Mouse (Mus musculus): ENCODE results near the gene Phospho2. TPM values are rescaled to one million over a fixed set of nuclear protein-coding genes. Genes with fewer than 3 reads are reported as not detected.
A peak's percentile ranks its signal among the peaks of the same experiment; 100 is the strongest.

Gene Phospho2
- polyA plus RNA-seq, 1 experiment from 2014 or later: 39.1 TPM

DNA sequence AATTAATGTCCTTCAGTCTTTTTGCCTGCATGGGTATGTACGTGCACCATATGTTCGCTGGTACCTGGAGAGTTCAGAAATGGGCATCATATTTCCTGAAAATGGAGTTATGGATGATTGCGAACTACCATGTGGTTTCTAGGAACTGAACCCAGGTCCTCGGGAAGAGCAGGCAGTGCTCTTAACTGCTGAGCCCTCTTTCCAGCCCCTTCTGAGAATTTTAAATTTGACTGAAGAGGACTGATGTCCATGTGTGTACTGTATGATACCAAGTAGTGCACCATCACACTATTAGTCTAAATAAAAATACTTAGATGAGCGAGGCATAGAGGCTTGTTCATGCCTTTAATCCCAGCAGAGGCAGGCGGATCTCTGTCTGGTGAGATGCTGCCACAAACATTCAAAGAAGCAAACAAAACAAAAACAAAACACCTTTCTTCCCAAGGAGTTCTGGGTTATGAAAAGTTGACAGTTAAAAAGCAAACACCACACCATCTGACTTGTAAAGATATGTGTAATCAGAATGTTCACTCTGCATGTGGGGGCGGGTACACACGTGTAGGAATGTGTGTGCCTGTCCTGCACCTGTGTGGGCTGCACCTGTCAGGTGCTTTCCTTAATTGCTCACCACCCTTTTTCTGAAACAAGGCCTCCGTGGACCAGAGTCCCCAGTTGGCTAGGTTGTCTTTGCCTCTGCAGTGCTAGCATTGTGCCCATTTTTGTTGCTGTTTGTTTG lies 29.1 kb downstream of the Phospho2 start:
- H3K27ac ChIP-seq (ENCODE audit: low read depth, low read length): no peak overlapping the region
- H3K9me3 ChIP-seq (ENCODE audit: control insufficient read depth, low read length): no peaks in the 10 kb centered on the region
- H3K36me3 ChIP-seq (ENCODE audit: control insufficient read depth, insufficient read depth, low read length): no peaks in the 10 kb centered on the region
- H3K9ac ChIP-seq (ENCODE audit: low read length): no peak overlapping the region
- DNase-seq (ENCODE audit: low spot score): no peak
- no peak for ATAC-seq (replicated peaks; ENCODE audit: low FRiP score)
- 82% methylated on average over 9 of the region's 9 CpGs for WGBS
- no peaks in the 10 kb centered on the region for H3K27me3 ChIP-seq (ENCODE audit: control insufficient read depth, insufficient read depth, low read length)
- no peaks in the 10 kb centered on the region; the same call in 1 of the 2 replicates for H3K4me1 ChIP-seq (replicated peaks; ENCODE audit: control insufficient read depth, insufficient read depth, low read length)
- H3K4me3 ChIP-seq (ENCODE audit: low read depth, low read length): no peak overlapping the region
- H3K4me2 ChIP-seq (ENCODE audit: low read depth, low read length, severe bottlenecking): no peak overlapping the region

- no peak overlapping the region for H3K27ac ChIP-seq (ENCODE audit: low read depth, low read length)
- WGBS: 86% methylated on average over 1 of the region's 1 CpGs
- H3K4me1 ChIP-seq (replicated peaks; ENCODE audit: control insufficient read depth, insufficient read depth, low read length): no peaks in the 10 kb centered on the region; the same call in 1 of the 2 replicates
- H3K27me3 ChIP-seq (ENCODE audit: control insufficient read depth, insufficient read depth, low read length): no peaks in the 10 kb centered on the region
- no peaks in the 10 kb centered on the region for H3K36me3 ChIP-seq (ENCODE audit: control insufficient read depth, insufficient read depth, low read length)
- H3K9me3 ChIP-seq (ENCODE audit: control insufficient read depth, low read length): no peaks in the 10 kb centered on the region
- H3K4me3 ChIP-seq (ENCODE audit: low read depth, low read length): no peak overlapping the region
- DNase-seq (ENCODE audit: low spot score) (no peak), ATAC-seq (replicated peaks; ENCODE audit: low FRiP score) (no peak)
- H3K9ac ChIP-seq (ENCODE audit: low read length): no peak overlapping the region
- H3K4me2 ChIP-seq (ENCODE audit: low read depth, low read length, severe bottlenecking): no peak overlapping the region
These were observed 30.8 kb downstream of the Phospho2 start for GRCm38 (mm10) chr2:69820201-69820600.

- Histone ChIP-seq H3K9me3 (ENCODE audit: control insufficient read depth, low read length) (no peaks in the 10 kb centered on the region), H3K9ac (ENCODE audit: low read length) (peak within 1 kb of the TSS; percentile 97), H3K27me3 (ENCODE audit: control insufficient read depth, insufficient read depth, low read length) (no peaks in the 10 kb centered on the region), H3K27ac (ENCODE audit: low read depth, low read length) (peak within 1 kb of the TSS; percentile 80), H3K36me3 (ENCODE audit: control insufficient read depth, insufficient read depth, low read length) (no peaks in the 10 kb centered on the region), H3K4me2 (ENCODE audit: low read depth, low read length, severe bottlenecking) (peak within 1 kb of the TSS; percentile 81), H3K4me3 (ENCODE audit: low read depth, low read length) (peak within 1 kb of the TSS; percentile 81), H3K4me1 (replicated peaks; ENCODE audit: control insufficient read depth, insufficient read depth, low read length) (no peaks in the 10 kb centered on the region; the same call in 1 of the 2 replicates)
- no peak for ATAC-seq (replicated peaks; ENCODE audit: low FRiP score)
- peak; percentile 55 for DNase-seq (ENCODE audit: low spot score)
- WGBS: 23% methylated on average over 8 of the region's 8 CpGs
These were observed 32.3 kb downstream of the Phospho2 start, which contains the start of gene Klhl23 for GRCm38 (mm10) chr2:69821711-69822110. Klhl23 (plus strand) TSS chr2:69821944.

GRCm38 (mm10) chr2:69822361-69823128 lies 33.1 kb downstream of the Phospho2 start:
- no peaks in the 10 kb centered on the region for H3K27me3 ChIP-seq (ENCODE audit: control insufficient read depth, insufficient read depth, low read length)
- H3K4me3 ChIP-seq (ENCODE audit: low read depth, low read length): peak overlapping the region; percentile 81
- no peaks in the 10 kb centered on the region for H3K36me3 ChIP-seq (ENCODE audit: control insufficient read depth, insufficient read depth, low read length)
- H3K9me3 ChIP-seq (ENCODE audit: control insufficient read depth, low read length): no peaks in the 10 kb centered on the region
- under 1% methylated on average over 67 of the region's 80 CpGs for WGBS
- peak overlapping the region; percentile 97 for H3K9ac ChIP-seq (ENCODE audit: low read length)
- no peaks in the 10 kb centered on the region; the same call in 1 of the 2 replicates for H3K4me1 ChIP-seq (replicated peaks; ENCODE audit: control insufficient read depth, insufficient read depth, low read length)
- H3K4me2 ChIP-seq (ENCODE audit: low read depth, low read length, severe bottlenecking): peak overlapping the region; percentile 81
- peak overlapping the region; percentile 80 for H3K27ac ChIP-seq (ENCODE audit: low read depth, low read length)
- ATAC-seq (replicated peaks; ENCODE audit: low FRiP score): peak; percentile 83
- DNase-seq (ENCODE audit: low spot score): peak; percentile 85

DNA sequence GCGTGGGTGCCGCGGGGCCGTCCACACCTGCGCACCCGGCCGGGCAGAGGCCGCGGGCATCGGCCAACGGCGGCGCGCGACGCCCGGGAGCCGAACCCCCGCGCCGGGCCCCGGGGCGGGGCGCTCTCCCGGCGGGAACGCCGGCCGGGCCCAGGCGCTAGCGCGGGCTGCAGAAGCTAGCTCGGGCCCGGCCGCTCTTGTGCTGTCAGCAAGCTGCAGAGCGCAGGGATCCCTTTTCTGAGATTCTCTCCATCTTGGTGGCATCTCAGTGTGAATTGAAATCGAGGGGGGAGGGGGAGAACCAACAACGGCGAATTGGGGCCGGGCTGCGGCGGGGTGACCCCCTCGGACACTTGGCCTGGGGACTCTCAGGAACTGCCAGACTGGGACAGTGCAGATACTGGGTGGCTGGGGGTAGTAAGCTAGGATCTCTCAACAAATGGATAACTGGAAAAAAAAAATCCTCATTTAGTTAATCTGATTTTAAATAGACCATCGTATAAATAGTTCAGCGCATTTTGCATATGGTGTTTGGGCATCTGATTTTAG lies 33.8 kb downstream of the Phospho2 start:
- peak overlapping the region; percentile 97 for H3K9ac ChIP-seq (ENCODE audit: low read length)
- H3K4me1 ChIP-seq (replicated peaks; ENCODE audit: control insufficient read depth, insufficient read depth, low read length): no peaks in the 10 kb centered on the region; the same call in 1 of the 2 replicates
- ATAC-seq (replicated peaks; ENCODE audit: low FRiP score) (peak; percentile 83), DNase-seq (ENCODE audit: low spot score) (peak; percentile 80)
- H3K4me2 ChIP-seq (ENCODE audit: low read depth, low read length, severe bottlenecking): peak overlapping the region; percentile 81
- peak overlapping the region; percentile 80 for H3K27ac ChIP-seq (ENCODE audit: low read depth, low read length)
- WGBS: 2% methylated on average over 45 of the region's 45 CpGs
- H3K36me3 ChIP-seq (ENCODE audit: control insufficient read depth, insufficient read depth, low read length): no peaks in the 10 kb centered on the region
- H3K4me3 ChIP-seq (ENCODE audit: low read depth, low read length): peak overlapping the region; percentile 81
- no peaks in the 10 kb centered on the region for H3K9me3 ChIP-seq (ENCODE audit: control insufficient read depth, low read length)
- no peaks in the 10 kb centered on the region for H3K27me3 ChIP-seq (ENCODE audit: control insufficient read depth, insufficient read depth, low read length)

DNA sequence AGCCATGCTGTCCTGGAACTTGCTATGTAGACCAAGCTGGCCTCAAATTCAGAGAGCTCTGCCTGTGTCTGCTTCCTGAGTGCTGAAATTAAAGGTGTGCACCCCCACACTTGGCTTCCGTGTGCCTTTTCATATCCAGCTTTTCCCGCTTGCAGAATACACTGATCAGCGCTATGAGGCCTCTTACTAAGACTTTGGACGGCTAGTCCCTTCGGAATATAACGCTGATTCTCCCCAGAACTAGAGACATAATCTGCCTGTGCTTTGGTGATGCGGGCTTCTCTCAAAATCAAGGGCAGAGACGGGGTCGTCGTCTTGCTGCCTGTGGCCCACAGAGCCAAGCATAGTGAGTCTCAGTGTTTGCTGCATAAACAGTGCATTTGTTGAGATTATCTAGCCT lies 36.5 kb downstream of the Phospho2 start:
- 85% methylated on average over 10 of the region's 10 CpGs for WGBS
- H3K9me3 ChIP-seq (ENCODE audit: control insufficient read depth, low read length): no peaks in the 10 kb centered on the region
- H3K27ac ChIP-seq (ENCODE audit: low read depth, low read length): no peak overlapping the region
- no peaks in the 10 kb centered on the region for H3K27me3 ChIP-seq (ENCODE audit: control insufficient read depth, insufficient read depth, low read length)
- H3K9ac ChIP-seq (ENCODE audit: low read length): no peak overlapping the region
- H3K4me1 ChIP-seq (replicated peaks; ENCODE audit: control insufficient read depth, insufficient read depth, low read length): no peaks in the 10 kb centered on the region; the same call in 1 of the 2 replicates
- no peak overlapping the region for H3K4me2 ChIP-seq (ENCODE audit: low read depth, low read length, severe bottlenecking)
- no peak for ATAC-seq (replicated peaks; ENCODE audit: low FRiP score)
- H3K36me3 ChIP-seq (ENCODE audit: control insufficient read depth, insufficient read depth, low read length): no peaks in the 10 kb centered on the region
- H3K4me3 ChIP-seq (ENCODE audit: low read depth, low read length): no peak overlapping the region
- no peak for DNase-seq (ENCODE audit: low spot score)

GRCm38 (mm10) chr2:69826380-69826779 lies 37.0 kb downstream of the Phospho2 start:
- DNase-seq (ENCODE audit: low spot score): no peak

GRCm38 (mm10) chr2:69828031-69828430 lies 38.6 kb downstream of the Phospho2 start:
- WGBS: 47% methylated on average over 7 of the region's 7 CpGs
- Histone ChIP-seq H3K36me3 (ENCODE audit: control insufficient read depth, insufficient read depth, low read length) (no peaks in the 10 kb centered on the region), H3K9ac (ENCODE audit: low read length) (no peak overlapping the region), H3K27ac (ENCODE audit: low read depth, low read length) (no peak overlapping the region), H3K4me1 (replicated peaks; ENCODE audit: control insufficient read depth, insufficient read depth, low read length) (no peaks in the 10 kb centered on the region; the same call in 1 of the 2 replicates), H3K9me3 (ENCODE audit: control insufficient read depth, low read length) (no peaks in the 10 kb centered on the region), H3K4me3 (ENCODE audit: low read depth, low read length) (no peak overlapping the region), H3K4me2 (ENCODE audit: low read depth, low read length, severe bottlenecking) (no peak overlapping the region), H3K27me3 (ENCODE audit: control insufficient read depth, insufficient read depth, low read length) (no peaks in the 10 kb centered on the region)
- ATAC-seq (replicated peaks; ENCODE audit: low FRiP score) (no peak), DNase-seq (ENCODE audit: low spot score) (no peak)

More at GRCm38 (mm10) chr2:69826380-69826779, 37.0 kb downstream of the Phospho2 start:
- Histone ChIP-seq H3K36me3 (ENCODE audit: control insufficient read depth, insufficient read depth, low read length) (no peaks in the 10 kb centered on the region), H3K27ac (ENCODE audit: low read depth, low read length) (no peak overlapping the region), H3K9ac (ENCODE audit: low read length) (no peak overlapping the region), H3K27me3 (ENCODE audit: control insufficient read depth, insufficient read depth, low read length) (no peaks in the 10 kb centered on the region), H3K4me3 (ENCODE audit: low read depth, low read length) (no peak overlapping the region), H3K4me2 (ENCODE audit: low read depth, low read length, severe bottlenecking) (no peak overlapping the region), H3K4me1 (replicated peaks; ENCODE audit: control insufficient read depth, insufficient read depth, low read length) (no peaks in the 10 kb centered on the region; the same call in 1 of the 2 replicates), H3K9me3 (ENCODE audit: control insufficient read depth, low read length) (no peaks in the 10 kb centered on the region)
- ATAC-seq (replicated peaks; ENCODE audit: low FRiP score): no peak
- WGBS: 71% methylated on average over 2 of the region's 2 CpGs
